Mouse (Mus musculus) c-Kit-negative CD71-positive TER-119-positive erythroid progenitor cells, embryonic 14.5 days (primary cell): ENCODE data around the gene Ttll8.
A peak's percentile ranks its signal among the peaks of the same experiment; 100 is the strongest.

ENCODE experiments used
- DNase-seq: peaks from one replicate; pipeline ENCODE4 v3.0.0-alpha.2; 2013; ENCODE audit warnings: low read depth, low spot score

The Ttll8 gene

GRCm38 (mm10) chr15:88882851-88883250 is 71.4 kb downstream of the Ttll8 start:
- no peak for DNase-seq

GRCm38 (mm10) chr15:88881253-88882044 is 72.8 kb downstream of the Ttll8 start:
- DNase-seq: no peak

- DNase-seq: no peak
These were observed 77.2 kb downstream of the Ttll8 start for GRCm38 (mm10) chr15:88877021-88877400.

- DNase-seq: no peak
These were observed 77.8 kb downstream of the Ttll8 start for GRCm38 (mm10) chr15:88876155-88877020.

- no peak for DNase-seq
These were observed 78.6 kb downstream of the Ttll8 start for GRCm38 (mm10) chr15:88875625-88876081.

GRCm38 (mm10) chr15:88874477-88874876 is 79.7 kb downstream of the Ttll8 start:
- no peak for DNase-seq

- DNase-seq: no peak
These were observed 80.2 kb downstream of the Ttll8 start for GRCm38 (mm10) chr15:88874061-88874460.

GRCm38 (mm10) chr15:88870418-88871185 is 83.6 kb downstream of the Ttll8 start:
- no peak for DNase-seq

- no peak for DNase-seq
These were observed 86.0 kb downstream of the Ttll8 start for GRCm38 (mm10) chr15:88868024-88868742.

- no peak for DNase-seq
These were observed 86.7 kb downstream of the Ttll8 start for GRCm38 (mm10) chr15:88867368-88868023.

- no peak for DNase-seq
These were observed 87.3 kb downstream of the Ttll8 start for GRCm38 (mm10) chr15:88866934-88867356.

GRCm38 (mm10) chr15:88865888-88866695 is 88.1 kb downstream of the Ttll8 start:
- DNase-seq: no peak

GRCm38 (mm10) chr15:88865061-88865460 is 89.2 kb downstream of the Ttll8 start:
- DNase-seq: no peak

- no peak for DNase-seq
These were observed 89.8 kb downstream of the Ttll8 start for GRCm38 (mm10) chr15:88864270-88865030.

GRCm38 (mm10) chr15:88863695-88864231 is 90.5 kb downstream of the Ttll8 start:
- DNase-seq: no peak

- DNase-seq: no peak
These were observed 91.1 kb downstream of the Ttll8 start for GRCm38 (mm10) chr15:88862881-88863694.

GRCm38 (mm10) chr15:88861772-88862622 is 92.2 kb downstream of the Ttll8 start, which contains the start of gene Pim3:
Pim3 (plus strand) TSS chr15:88862186.
- peak; percentile 85 for DNase-seq
